ENCODE assay signal across 7 mouse cellular contexts in genomic region chr2:35132662-35133055, GRCm38 (mm10). TPM values are rescaled to one million over a fixed set of nuclear protein-coding genes. Genes with fewer than 3 reads are reported as not detected.
A peak's percentile ranks its signal among the peaks of the same experiment; 100 is the strongest.
DNase-seq lines count a peak whose midpoint lies in the region; ATAC-seq lines count a peak whose summit lies in the region.

No protein-coding gene starts in this region.

- peak overlapping the region; percentile 51 for H3K4me3 ChIP-seq in forebrain, embryonic 12.5 days (replicated peaks)
- H3K4me3 ChIP-seq in liver, embryonic 16.5 days (ENCODE audit: low read depth, low read length): peak overlapping the region; percentile 63

- peak; percentile 28; the same call in 1 of the 2 replicates for ATAC-seq in forebrain, embryonic 12.5 days (ENCODE audit: low FRiP score)
- ATAC-seq in liver, embryonic 16.5 days (ENCODE audit: low read depth): no peak

- H3K27ac ChIP-seq in forebrain, embryonic 12.5 days: peak overlapping the region; percentile 75
- H3K27ac ChIP-seq in liver, embryonic 16.5 days (ENCODE audit: low read length): peak overlapping the region; percentile 69

- H3K4me1 ChIP-seq in forebrain, embryonic 12.5 days: peaks cover 17% of the 10 kb centered on the region
- peaks cover 6% of the 10 kb centered on the region for H3K4me1 ChIP-seq in liver, embryonic 16.5 days (ENCODE audit: control insufficient read depth, low read depth, low read length)

- DNase-seq in 3134 (ENCODE audit: extremely low read depth, insufficient read length, low spot score) (peak; percentile 16), 3T3-L1 (ENCODE audit: low read depth, low spot score) (peak; percentile 20)
- no peak for DNase-seq in cerebellum, adult 8-10 months
- no peak for DNase-seq in layer of hippocampus, adult 9-10 months (ENCODE audit: low spot score)
- no peak for DNase-seq in gastrocnemius, postnatal 4 days (ENCODE audit: low spot score in 2 of 2)

- H3K9ac ChIP-seq in forebrain, embryonic 12.5 days: peak overlapping the region; percentile 57
- H3K9ac ChIP-seq in liver, embryonic 16.5 days (ENCODE audit: low read depth, low read length): peak overlapping the region; percentile 63

- WGBS in forebrain, embryonic 12.5 days: 12% methylated on average over 5 of the region's 5 CpGs
- WGBS in liver, embryonic 16.5 days (ENCODE audit: insufficient replicate concordance): 6% methylated on average over 5 of the region's 5 CpGs

- H3K36me3 ChIP-seq in forebrain, embryonic 12.5 days (replicated peaks): peaks cover 32% of the 10 kb centered on the region
- H3K36me3 ChIP-seq in liver, embryonic 16.5 days (ENCODE audit: control insufficient read depth, insufficient read depth): peaks cover 6% of the 10 kb centered on the region

- peak overlapping the region; percentile 65 for H3K4me2 ChIP-seq in forebrain, embryonic 12.5 days
- H3K4me2 ChIP-seq in liver, embryonic 16.5 days (ENCODE audit: low read depth, low read length): peak overlapping the region; percentile 75

- H3K27me3 ChIP-seq in forebrain, embryonic 12.5 days: no peaks in the 10 kb centered on the region
- H3K27me3 ChIP-seq in liver, embryonic 16.5 days (ENCODE audit: control insufficient read depth, insufficient read depth, low read depth, low read length): no peaks in the 10 kb centered on the region

- no peaks in the 10 kb centered on the region for H3K9me3 ChIP-seq in forebrain, embryonic 12.5 days
- no peaks in the 10 kb centered on the region for H3K9me3 ChIP-seq in liver, embryonic 16.5 days (replicated peaks; ENCODE audit: control insufficient read depth, low read length)

RNA-seq across cellular contexts. Expression of gene Cntrl, which starts 23.4 kb away (rescaled TPM):
- polyA plus RNA-seq in forebrain, embryonic 12.5 days (2016; fragmentation: Nextera tagmentation; extraction: Ambion mirVana): 37.1 and 38.2 TPM in 2 replicates
- 7.9 and 8.4 TPM in 2 replicates for polyA plus RNA-seq in liver, embryonic 16.5 days (2015; fragmentation: Nextera tagmentation; extraction: Ambion mirVana)
- 10 to 100 TPM; 14.4 to 16.7 TPM for total RNA-seq in gastrocnemius, postnatal 4 days (2021)

RNA-seq across cellular contexts. Expression of gene AI182371, which starts 31.3 kb away (rescaled TPM):
- 0.22 and 0.98 TPM in 2 replicates for polyA plus RNA-seq in forebrain, embryonic 12.5 days (2016; fragmentation: Nextera tagmentation; extraction: Ambion mirVana)
- 51.6 and 55.6 TPM in 2 replicates for polyA plus RNA-seq in liver, embryonic 16.5 days (2015; fragmentation: Nextera tagmentation; extraction: Ambion mirVana)
- under 1 TPM; 0.17 to 0.47 TPM for total RNA-seq in gastrocnemius, postnatal 4 days (2021)

Comparison
In these comparisons a context has a peak if more than half of its experiments do, and no peak if none do; other contexts are left out.
1. DNase-seq: peak in 3134 (single experiment) and 3T3-L1 (single experiment); none in cerebellum, adult 8-10 months (single experiment), layer of hippocampus, adult 9-10 months (single experiment) and gastrocnemius, postnatal 4 days (0 of 2).
2. RNA of gene AI182371, which starts 31.3 kb away (polyA plus RNA-seq): 51.6 to 55.6 TPM in liver, embryonic 16.5 days; 0.22 to 0.98 TPM in forebrain, embryonic 12.5 days; every median in the first group is over 10 times any median in the second.